Mouse (Mus musculus): ENCODE results near the gene Grk6. TPM values are rescaled to one million over a fixed set of nuclear protein-coding genes. Genes with fewer than 3 reads are reported as not detected.

Gene Grk6
- polyA plus RNA-seq, 1 experiment from 2014 or later: 35.5 TPM

DNA sequence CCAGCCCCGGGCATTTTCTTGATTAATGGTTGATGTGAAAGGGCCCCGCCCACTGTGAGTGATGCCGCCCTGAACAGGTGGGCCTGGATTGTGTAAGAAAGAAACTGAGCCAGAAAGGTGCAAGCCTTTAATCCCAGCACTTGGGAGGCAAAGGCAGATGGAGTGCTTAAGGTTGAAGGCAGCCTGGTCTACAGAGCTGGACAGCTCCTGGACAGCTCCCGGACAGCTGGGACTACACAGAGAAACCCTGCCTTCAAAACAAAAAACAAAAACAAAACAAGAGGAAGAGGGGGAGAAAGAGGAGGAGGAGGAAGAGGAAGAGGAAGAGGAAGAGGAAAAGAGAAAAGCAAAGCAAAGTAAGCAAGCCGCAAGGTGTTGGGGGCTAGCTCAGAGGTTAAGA, 25.7 kb upstream of the Grk6 start:
- Histone ChIP-seq H3K9me3 (ENCODE audit: control insufficient read depth, low read depth, low read length) (no peaks in the 10 kb centered on the region), H3K4me1 (ENCODE audit: control insufficient read depth, insufficient read depth, low read length) (0 out of 2 replicates have a peak, but pooled peaks cover 3% of the 10 kb centered on the region), H3K36me3 (ENCODE audit: control insufficient read depth, insufficient read depth, low read length) (no peaks in the 10 kb centered on the region), H3K4me3 (ENCODE audit: low read depth, low read length) (no peak overlapping the region), H3K27ac (ENCODE audit: low read length) (no peak overlapping the region), H3K9ac (replicated peaks; ENCODE audit: low read depth, low read length) (no peak overlapping the region), H3K4me2 (replicated peaks; ENCODE audit: low read depth, low read length) (no peak overlapping the region), H3K27me3 (ENCODE audit: control insufficient read depth, insufficient read depth, low read length) (peaks cover 17% of the 10 kb centered on the region)
- no peak for ATAC-seq (ENCODE audit: insufficient number of reproducible peaks, insufficient read depth, low FRiP score, low read depth)
- 76% methylated on average over 5 of the region's 5 CpGs for WGBS

DNA sequence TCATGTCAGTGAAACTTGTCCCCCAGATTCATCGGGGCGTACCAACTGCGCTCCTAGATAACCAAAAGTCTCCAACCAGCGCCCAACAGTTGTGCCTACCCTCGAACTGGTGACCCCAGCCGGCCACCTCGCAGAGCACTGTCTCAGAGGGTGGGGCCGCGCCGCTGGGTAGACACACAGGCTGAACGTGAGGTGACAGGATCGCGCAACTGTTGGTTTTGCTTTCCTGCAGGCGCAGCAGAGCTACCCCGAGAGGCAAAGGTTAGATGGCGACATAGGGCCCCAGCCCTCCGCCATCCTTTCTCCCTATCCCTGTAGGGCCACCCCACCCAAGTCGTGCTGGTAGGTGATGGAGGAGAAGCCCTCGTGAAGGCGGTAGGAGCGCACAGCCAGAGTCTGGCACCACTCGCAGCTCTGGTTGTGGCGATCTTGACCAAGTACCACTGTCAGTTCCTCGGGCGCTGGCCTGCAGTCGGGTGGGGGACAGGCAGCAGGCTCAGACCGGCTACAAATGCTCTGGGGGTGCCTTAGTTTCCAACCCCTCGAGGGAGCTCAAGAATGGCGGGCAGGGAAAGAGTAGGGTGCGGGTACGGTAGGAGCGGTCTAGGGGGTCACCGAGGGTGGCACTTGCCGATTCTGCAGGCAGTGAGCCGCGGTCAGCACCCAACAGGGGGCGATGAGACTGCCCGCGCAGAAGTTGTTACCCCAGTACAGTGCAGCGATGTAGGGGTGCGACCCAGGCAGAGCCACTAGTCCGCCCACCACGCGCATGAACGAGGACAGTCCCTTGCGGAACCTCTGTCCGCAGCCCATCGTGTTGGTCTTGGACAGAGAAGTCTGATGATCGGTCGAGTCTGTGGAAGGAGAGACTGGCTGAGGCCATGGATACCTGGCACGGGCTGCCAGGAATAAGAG, 24.6 kb upstream of the Grk6 start:
- ATAC-seq (ENCODE audit: insufficient number of reproducible peaks, insufficient read depth, low FRiP score, low read depth): peak; percentile 7; the same call in 1 of the 2 replicates
- Histone ChIP-seq H3K4me1 (ENCODE audit: control insufficient read depth, insufficient read depth, low read length) (no peaks in the 10 kb centered on the region), H3K4me2 (replicated peaks; ENCODE audit: low read depth, low read length) (peak overlapping the region; percentile 39; the same call in 1 of the 2 replicates), H3K9me3 (ENCODE audit: control insufficient read depth, low read depth, low read length) (no peaks in the 10 kb centered on the region), H3K9ac (replicated peaks; ENCODE audit: low read depth, low read length) (no peak overlapping the region), H3K4me3 (ENCODE audit: low read depth, low read length) (no peak overlapping the region), H3K27me3 (ENCODE audit: control insufficient read depth, insufficient read depth, low read length) (peaks cover 17% of the 10 kb centered on the region), H3K27ac (ENCODE audit: low read length) (no peak overlapping the region), H3K36me3 (ENCODE audit: control insufficient read depth, insufficient read depth, low read length) (no peaks in the 10 kb centered on the region)
- WGBS: 25% methylated on average over 51 of the region's 51 CpGs

DNA sequence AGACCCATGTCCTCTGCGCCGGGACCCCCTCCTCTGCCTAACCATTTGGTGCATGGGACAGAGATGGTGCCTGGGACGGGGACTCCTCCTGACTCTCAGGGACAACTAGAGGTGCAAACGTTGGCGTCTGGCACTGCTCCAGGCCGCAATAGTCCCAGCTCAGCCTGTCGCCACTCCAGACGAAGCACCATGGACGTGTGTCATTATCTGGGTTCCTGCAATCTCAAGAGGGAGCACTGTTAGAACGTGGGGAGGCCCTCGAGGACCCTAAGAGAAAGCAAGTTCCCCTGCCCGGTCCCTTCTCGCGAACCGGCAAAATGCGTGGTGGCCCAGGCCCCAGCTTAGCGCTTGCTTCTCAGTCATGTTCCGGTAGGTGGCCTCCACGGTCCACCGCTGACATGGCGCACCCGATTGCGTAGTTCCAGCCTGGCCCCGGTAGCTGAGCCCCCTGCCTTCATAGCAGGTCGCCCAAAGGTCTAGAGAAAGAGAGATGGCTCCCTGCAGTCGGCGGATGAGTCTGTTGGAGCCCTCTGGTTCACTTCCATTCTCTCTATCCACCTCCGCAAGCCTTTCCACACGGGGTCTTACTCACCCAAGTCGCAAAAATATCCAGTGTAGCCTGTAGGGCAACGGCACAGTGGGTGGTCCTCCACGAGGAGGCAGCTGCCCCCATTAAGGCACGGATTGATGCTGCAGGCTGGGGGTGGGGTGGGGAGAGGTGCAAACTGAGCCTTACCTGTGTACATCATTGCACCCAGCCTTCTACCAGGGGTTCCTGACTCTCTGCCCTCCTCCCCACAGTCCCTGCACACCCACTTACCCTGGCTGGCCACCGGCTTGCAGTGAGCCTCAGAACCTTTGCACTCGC, 23.7 kb upstream of the Grk6 start:
- 12% methylated on average over 35 of the region's 35 CpGs for WGBS
- peak overlapping the region; percentile 39 for H3K4me2 ChIP-seq (replicated peaks; ENCODE audit: low read depth, low read length)
- no peaks in the 10 kb centered on the region for H3K36me3 ChIP-seq (ENCODE audit: control insufficient read depth, insufficient read depth, low read length)
- no peaks in the 10 kb centered on the region for H3K9me3 ChIP-seq (ENCODE audit: control insufficient read depth, low read depth, low read length)
- H3K4me1 ChIP-seq (ENCODE audit: control insufficient read depth, insufficient read depth, low read length): no peaks in the 10 kb centered on the region
- peak; percentile 50; the same call in 1 of the 2 replicates for ATAC-seq (ENCODE audit: insufficient number of reproducible peaks, insufficient read depth, low FRiP score, low read depth)
- peak overlapping the region; percentile 13 for H3K4me3 ChIP-seq (ENCODE audit: low read depth, low read length)
- H3K27me3 ChIP-seq (ENCODE audit: control insufficient read depth, insufficient read depth, low read length): peaks cover 17% of the 10 kb centered on the region
- no peak overlapping the region for H3K27ac ChIP-seq (ENCODE audit: low read length)
- H3K9ac ChIP-seq (replicated peaks; ENCODE audit: low read depth, low read length): no peak overlapping the region

- H3K4me2 ChIP-seq (replicated peaks; ENCODE audit: low read depth, low read length): no peak within 1 kb of the TSS
- H3K4me1 ChIP-seq (ENCODE audit: control insufficient read depth, insufficient read depth, low read length): no peaks in the 10 kb centered on the region
- ATAC-seq (ENCODE audit: insufficient number of reproducible peaks, insufficient read depth, low FRiP score, low read depth): no peak
- no peaks in the 10 kb centered on the region for H3K27me3 ChIP-seq (ENCODE audit: control insufficient read depth, insufficient read depth, low read length)
- H3K9me3 ChIP-seq (ENCODE audit: control insufficient read depth, low read depth, low read length): no peaks in the 10 kb centered on the region
- 84% methylated on average over 10 of the region's 10 CpGs for WGBS
- H3K36me3 ChIP-seq (ENCODE audit: control insufficient read depth, insufficient read depth, low read length): no peaks in the 10 kb centered on the region
- no peak within 1 kb of the TSS for H3K9ac ChIP-seq (replicated peaks; ENCODE audit: low read depth, low read length)
- H3K4me3 ChIP-seq (ENCODE audit: low read depth, low read length): no peak within 1 kb of the TSS
- no peak within 1 kb of the TSS for H3K27ac ChIP-seq (ENCODE audit: low read length)
Measured at GRCm38 (mm10) chr13:55426613-55427012, 18.3 kb upstream of the Grk6 start, which contains the start of gene F12. F12 (minus strand) TSS chr13:55426793.

- no peak overlapping the region for H3K4me3 ChIP-seq (ENCODE audit: low read depth, low read length)
- WGBS: 58% methylated on average over 12 of the region's 12 CpGs
- no peak for ATAC-seq (ENCODE audit: insufficient number of reproducible peaks, insufficient read depth, low FRiP score, low read depth)
- no peaks in the 10 kb centered on the region for H3K27me3 ChIP-seq (ENCODE audit: control insufficient read depth, insufficient read depth, low read length)
- H3K4me2 ChIP-seq (replicated peaks; ENCODE audit: low read depth, low read length): no peak overlapping the region
- no peak overlapping the region for H3K9ac ChIP-seq (replicated peaks; ENCODE audit: low read depth, low read length)
- H3K9me3 ChIP-seq (ENCODE audit: control insufficient read depth, low read depth, low read length): peaks cover 3% of the 10 kb centered on the region; the same call in 1 of the 2 replicates
- no peak overlapping the region for H3K27ac ChIP-seq (ENCODE audit: low read length)
- H3K36me3 ChIP-seq (ENCODE audit: control insufficient read depth, insufficient read depth, low read length): no peaks in the 10 kb centered on the region
- no peaks in the 10 kb centered on the region for H3K4me1 ChIP-seq (ENCODE audit: control insufficient read depth, insufficient read depth, low read length)
Measured at GRCm38 (mm10) chr13:55429226-55429888, 15.5 kb upstream of the Grk6 start.

- 72% methylated on average over 2 of the region's 2 CpGs for WGBS
- H3K4me1 ChIP-seq (ENCODE audit: control insufficient read depth, insufficient read depth, low read length): no peaks in the 10 kb centered on the region
Measured at GRCm38 (mm10) chr13:55430566-55430965, 14.3 kb upstream of the Grk6 start.

DNA sequence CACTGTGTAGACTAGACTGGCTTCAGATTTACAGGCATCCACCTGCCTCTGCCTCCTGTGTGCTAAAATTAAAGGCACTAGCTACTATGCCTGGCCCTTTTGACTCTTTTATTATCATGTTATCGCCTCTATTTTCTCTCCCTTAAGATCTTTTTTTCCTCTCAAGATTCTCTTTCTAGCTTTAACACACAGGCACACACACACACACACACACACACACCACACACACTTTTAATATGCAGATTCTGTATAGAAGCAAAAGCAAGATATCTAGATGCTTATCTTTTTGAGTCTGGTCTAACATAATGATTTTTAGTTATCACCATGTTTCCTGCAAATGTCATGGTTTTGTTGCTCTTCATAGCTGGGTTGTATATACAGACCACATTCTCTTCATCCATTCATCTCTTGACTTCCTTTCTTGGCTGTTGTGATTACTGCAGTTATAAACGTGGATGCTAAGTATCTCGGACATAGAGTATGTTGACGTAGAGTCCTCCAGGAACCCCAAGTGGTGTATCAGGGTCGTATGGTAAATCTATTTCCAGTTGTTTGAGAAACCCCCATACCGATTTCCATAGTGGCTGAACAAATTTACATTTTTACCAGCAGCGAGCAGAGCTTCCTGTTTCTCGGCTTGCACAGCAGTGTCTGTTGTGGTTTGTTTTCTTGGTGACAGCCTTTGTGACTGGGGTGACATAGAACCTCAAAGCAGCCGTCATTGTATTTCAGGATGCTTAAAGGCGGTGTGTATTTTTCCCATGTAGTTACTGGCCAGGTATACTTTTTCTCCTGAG, 12.8 kb upstream of the Grk6 start:
- no peak overlapping the region for H3K27ac ChIP-seq (ENCODE audit: low read length)
- H3K36me3 ChIP-seq (ENCODE audit: control insufficient read depth, insufficient read depth, low read length): no peaks in the 10 kb centered on the region
- ATAC-seq (ENCODE audit: insufficient number of reproducible peaks, insufficient read depth, low FRiP score, low read depth): no peak
- 69% methylated on average over 10 of the region's 10 CpGs for WGBS
- peaks cover 3% of the 10 kb centered on the region; the same call in 1 of the 2 replicates for H3K9me3 ChIP-seq (ENCODE audit: control insufficient read depth, low read depth, low read length)
- no peaks in the 10 kb centered on the region for H3K27me3 ChIP-seq (ENCODE audit: control insufficient read depth, insufficient read depth, low read length)
- H3K4me3 ChIP-seq (ENCODE audit: low read depth, low read length): no peak overlapping the region
- H3K4me2 ChIP-seq (replicated peaks; ENCODE audit: low read depth, low read length): no peak overlapping the region
- H3K4me1 ChIP-seq (ENCODE audit: control insufficient read depth, insufficient read depth, low read length): no peaks in the 10 kb centered on the region
- H3K9ac ChIP-seq (replicated peaks; ENCODE audit: low read depth, low read length): no peak overlapping the region

More at GRCm38 (mm10) chr13:55430566-55430965, 14.3 kb upstream of the Grk6 start:
- Histone ChIP-seq H3K9me3 (ENCODE audit: control insufficient read depth, low read depth, low read length) (peaks cover 3% of the 10 kb centered on the region; the same call in 1 of the 2 replicates), H3K27ac (ENCODE audit: low read length) (no peak overlapping the region), H3K4me2 (replicated peaks; ENCODE audit: low read depth, low read length) (no peak overlapping the region), H3K27me3 (ENCODE audit: control insufficient read depth, insufficient read depth, low read length) (no peaks in the 10 kb centered on the region), H3K9ac (replicated peaks; ENCODE audit: low read depth, low read length) (no peak overlapping the region), H3K36me3 (ENCODE audit: control insufficient read depth, insufficient read depth, low read length) (no peaks in the 10 kb centered on the region), H3K4me3 (ENCODE audit: low read depth, low read length) (no peak overlapping the region)
- no peak for ATAC-seq (ENCODE audit: insufficient number of reproducible peaks, insufficient read depth, low FRiP score, low read depth)
